Mouse (Mus musculus) liver, embryonic 14.5 days (tissue): Measurements from ENCODE around the gene Enox1.

Source experiments
- CTCF ChIP-seq: IDR thresholded peaks from 2 replicates; pipeline ENCODE4 v1.5.1; 2016; ENCODE audit warnings: antibody characterized with exemption, low read depth, control low read depth
- EP300 ChIP-seq: IDR thresholded peaks from 2 replicates; pipeline ENCODE4 v1.6.1; 2016; ENCODE audit warnings: antibody characterized with exemption, low read depth

DNA sequence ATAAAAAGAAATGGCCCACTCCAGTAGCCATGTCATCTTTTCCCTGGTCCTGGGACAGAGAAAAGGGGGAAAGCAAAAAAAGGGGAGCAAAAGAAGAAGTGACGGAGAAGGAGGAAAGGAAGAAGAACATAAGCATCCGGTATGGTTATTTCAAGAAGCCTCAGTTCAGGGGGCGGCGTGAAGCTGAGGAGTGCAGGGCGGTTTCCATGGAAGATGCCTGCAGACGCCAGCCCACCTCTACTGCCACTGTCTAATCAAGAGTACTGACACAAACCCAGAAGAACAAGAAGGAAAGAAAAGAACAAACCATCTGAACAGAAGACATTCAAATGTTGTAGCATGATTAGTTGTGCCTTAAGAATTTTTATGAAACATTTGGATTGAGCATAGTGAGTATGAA is 490.5 kb downstream of the Enox1 start:
- no peak for TF ChIP-seq CTCF
- no peak for TF ChIP-seq EP300
